Mouse (Mus musculus) megakaryocyte-erythroid progenitor cell, adult 5-6 weeks (primary cell): Measurements from ENCODE around the gene Nrxn3. TPM values are rescaled to one million over a fixed set of nuclear protein-coding genes. Genes with fewer than 3 reads are reported as not detected.

Source experiments
- ATAC-seq: replicated peaks from 2 replicates; pipeline ENCODE4 v1.8.0; 2016; ENCODE audit warnings: mild to moderate bottlenecking, inconsistent platforms; ENCODE audit not compliant: severe bottlenecking, poor library complexity, low FRiP score, low TSS enrichment
- total RNA-seq, 2 experiments: library from RNA; stranded (forward) in 1 of 2; stranded (reverse) in 1 of 2; fragments of 200-1000, 215-1000 nt in 1 of 2; fragments of >200 nt in 1 of 2; fragmentation: Nextera tagmentation in 1 of 2; gene quantifications; 2 replicates each; pipeline ENCODE4 v1.2.3; 2014 to 2017

The Nrxn3 gene
- total RNA-seq, 2 experiments from 2014 or later = not detected

DNA sequence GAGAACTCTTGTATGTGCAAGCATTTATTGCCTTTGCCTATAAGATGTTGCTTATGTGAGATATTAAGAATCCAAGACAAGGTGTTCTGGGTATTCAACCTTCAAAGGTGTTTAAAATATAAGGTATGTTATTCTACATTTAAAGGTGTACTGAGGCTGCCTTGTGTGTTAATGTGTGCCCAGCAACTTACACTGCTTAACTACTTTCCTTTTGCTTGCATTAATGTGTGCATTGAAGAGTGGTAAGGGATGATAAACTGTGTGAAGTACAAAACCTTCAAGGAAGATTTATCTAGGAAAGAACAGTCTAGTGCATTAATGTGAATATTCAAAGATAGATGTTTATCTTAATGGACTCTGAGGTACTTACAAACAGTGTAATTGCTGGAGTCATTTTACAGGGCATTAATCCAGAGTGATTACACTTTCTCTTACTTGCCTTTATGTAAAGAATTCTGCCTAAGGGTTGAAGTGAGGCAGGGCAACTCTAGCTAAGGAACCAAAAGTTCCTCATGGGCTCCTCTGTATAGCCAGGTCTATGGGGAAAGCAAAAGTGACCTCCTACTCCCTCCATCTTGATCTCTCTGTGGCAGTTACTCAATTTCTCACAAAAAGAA lies 1548.2 kb downstream of the Nrxn3 start:
- ATAC-seq = no peak

DNA sequence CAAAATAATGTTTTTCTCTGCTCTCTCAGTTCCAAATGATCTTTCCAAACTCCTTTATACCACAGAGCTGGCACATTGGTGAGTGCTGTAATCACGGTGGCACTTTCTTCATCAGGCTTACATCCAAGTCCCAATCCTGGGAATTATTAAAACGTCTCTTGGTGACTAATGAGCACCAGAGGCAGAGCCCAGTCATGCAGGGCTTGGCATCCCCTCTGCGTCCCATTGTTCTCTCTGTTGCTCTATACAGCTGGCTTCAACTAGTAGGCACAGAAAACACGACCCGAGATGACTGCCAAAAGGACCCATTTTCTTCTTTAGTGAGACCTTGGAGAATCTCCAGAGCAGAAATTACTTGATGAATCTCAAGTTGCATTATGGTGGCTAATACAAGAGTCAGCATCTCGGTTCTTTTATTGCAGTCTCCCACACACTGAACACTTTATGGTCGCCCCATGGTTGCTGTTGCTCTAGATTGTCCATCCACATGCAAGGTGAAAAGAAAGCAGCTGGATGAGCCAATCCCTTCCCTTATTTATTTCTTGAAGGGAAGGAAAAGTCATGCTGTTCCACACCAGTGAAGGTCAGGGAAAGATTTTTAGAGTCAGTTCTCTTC lies 1552.1 kb downstream of the Nrxn3 start:
- no peak for ATAC-seq

DNA sequence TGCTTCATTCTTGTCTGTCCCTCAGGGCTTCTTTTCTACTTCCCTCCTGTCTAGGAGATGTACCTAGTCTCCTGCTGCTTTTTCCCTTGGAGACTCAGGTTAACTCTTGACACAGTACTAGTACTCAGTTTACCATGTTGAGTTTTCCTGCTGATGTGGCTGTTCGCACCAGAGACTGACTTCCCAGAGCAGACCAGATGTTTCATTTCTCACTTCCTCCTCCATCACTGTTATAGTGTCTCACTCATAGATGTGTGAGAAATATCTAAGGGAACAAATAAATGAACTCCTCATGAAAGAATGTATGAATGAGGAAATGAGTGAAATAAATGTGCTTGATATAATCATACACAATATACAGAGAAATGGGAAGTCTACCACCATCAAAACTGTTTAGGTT lies 1558.6 kb downstream of the Nrxn3 start:
- no peak for ATAC-seq

DNA sequence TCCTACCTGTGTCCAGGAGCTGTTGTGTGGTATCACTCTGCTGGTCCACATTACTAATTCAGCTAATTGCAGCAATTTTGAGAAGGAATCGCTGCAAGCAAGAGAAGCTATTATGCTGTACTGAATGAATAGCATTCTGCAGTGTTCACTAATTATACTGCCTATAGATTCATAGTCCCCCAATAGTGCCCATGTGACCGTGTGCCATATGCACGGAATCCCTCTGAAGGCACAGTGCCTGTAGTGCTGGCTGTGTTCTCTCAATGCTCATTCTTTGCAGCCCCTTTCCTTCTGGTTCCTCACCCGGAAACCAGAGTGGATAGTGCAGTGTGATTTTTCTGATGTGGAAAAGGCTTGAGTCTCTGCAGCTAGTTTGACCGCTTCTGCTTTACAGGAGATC lies 1560.3 kb downstream of the Nrxn3 start:
- no peak for ATAC-seq

DNA sequence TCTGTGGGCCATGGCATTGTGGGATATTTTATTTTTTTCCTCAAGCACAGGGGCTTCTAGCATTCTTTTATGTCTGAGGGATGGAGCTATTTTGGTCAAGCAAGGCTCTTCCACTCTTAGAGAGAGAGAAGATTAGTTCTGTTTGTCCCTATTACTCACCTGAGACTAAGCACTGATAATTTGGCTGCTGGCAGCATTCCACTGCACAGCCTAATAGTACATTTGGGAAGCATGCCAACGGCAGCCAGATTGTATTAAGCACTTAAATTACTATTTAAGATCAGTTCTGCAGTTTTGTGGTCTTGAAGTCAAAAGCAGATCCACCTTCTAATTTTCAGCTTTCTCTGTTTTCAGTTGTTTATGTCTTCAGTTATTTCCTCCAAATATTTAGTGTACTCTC lies 1580.0 kb downstream of the Nrxn3 start:
- ATAC-seq = no peak

DNA sequence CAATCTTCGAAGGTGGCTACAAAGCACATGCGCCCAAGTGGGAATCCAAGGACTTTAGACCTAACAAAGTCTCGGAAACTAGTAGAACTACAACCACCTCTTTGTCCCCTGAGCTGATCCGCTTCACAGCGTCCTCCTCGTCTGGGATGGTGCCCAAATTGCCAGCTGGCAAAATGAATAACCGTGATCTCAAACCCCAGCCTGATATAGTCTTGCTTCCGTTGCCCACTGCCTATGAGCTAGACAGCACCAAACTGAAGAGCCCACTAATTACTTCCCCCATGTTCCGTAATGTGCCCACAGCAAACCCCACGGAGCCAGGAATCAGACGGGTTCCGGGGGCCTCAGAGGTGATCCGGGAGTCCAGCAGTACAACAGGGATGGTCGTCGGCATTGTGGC lies 1609.1 kb downstream of the Nrxn3 start:
- no peak for ATAC-seq

DNA sequence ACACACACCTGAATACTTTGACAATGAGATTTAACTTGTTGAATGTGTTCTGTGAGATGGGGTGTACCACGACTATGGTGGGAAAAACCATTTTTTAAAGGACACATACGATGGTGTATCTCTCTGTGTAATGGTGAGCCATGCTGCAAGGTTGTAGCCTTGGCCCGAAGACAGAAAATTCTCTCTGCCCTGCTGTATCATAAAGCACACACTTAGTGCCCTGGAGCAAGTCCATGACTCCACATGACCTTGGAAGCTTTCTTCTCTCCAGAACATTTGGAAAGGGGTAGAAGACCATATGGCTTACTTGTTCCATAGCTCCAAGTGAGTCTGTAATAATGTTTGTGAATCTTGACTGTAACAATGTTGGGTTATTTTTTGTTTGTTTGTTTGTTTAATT lies 1609.8 kb downstream of the Nrxn3 start:
- ATAC-seq = no peak

DNA sequence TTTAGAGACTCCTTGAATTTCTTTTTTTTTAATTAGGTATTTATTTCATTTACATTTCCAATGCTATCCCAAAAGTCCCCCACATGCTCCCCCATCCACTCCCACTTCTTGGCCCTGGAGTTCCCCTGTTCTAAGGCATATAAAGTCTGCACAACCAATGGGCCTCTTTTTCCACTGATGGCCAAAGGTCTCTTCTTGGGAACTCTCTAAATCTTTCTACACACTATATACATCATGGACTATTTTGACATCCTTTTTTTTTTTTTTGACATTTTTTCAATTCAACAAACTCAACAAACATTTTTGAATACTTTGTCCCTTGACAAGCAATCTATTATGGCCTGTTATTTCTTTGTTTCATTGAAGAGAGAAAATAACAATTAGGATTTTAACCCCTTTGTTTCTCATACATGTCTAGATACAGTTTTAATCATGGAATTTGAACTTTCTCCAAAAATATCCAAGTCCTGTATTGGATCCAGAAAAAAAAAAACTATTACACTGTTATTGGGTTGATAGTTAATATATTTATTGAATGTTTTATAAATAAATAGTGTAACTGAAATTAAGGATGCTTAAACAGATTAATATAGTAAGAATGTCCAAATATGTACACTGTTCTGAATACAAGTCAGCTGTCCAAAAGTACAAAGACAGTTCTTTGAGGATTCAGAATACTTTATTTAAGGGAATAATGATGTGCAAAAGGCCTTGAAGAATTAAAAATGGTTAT lies 1615.0 kb downstream of the Nrxn3 start:
- no peak for ATAC-seq

DNA sequence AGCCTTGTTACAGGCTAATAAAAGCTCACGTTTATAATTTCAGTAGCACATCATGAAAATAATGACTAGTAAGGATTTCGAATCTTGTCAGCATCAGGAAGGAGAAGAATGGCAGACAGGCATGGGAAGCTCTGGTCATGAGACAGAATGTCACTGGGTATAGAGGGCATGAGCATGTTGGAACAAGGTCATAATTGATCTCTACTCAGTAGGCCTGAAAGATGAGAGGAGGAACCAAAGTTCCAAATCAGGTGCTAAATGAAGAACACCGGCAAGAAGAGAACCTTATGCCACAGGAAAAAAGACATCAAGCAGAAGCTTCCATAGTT lies 1615.5 kb downstream of the Nrxn3 start:
- no peak for ATAC-seq
